Mouse (Mus musculus) cerebellum, adult 9-11 months (tissue): ENCODE data around the gene Lilr4b.
"Not testable (repeated sequence)": the region's sequence is repeated elsewhere in the genome, so short reads cannot be mapped to it uniquely, and the experiment has no call there.

ENCODE experiments used
- DNase-seq: peaks from one replicate; pipeline ENCODE4 v3.0.0; 2022

The Lilr4b gene

GRCm38 (mm10) chr10:51480397-51480796 lies at the start of gene Lilr4b, which contains the start of gene Gm49339:
Lilr4b (plus strand) TSS chr10:51480632.
Gm49339 (plus strand) TSS chr10:51480612.
- DNase-seq = not testable (repeated sequence)

GRCm38 (mm10) chr10:51432940-51433339 lies 47.5 kb upstream of the Lilr4b start:
- no peak for DNase-seq

- DNase-seq = no peak
Observed at GRCm38 (mm10) chr10:51435684-51436083, 44.7 kb upstream of the Lilr4b start.

- DNase-seq = no peak
Observed at GRCm38 (mm10) chr10:51451610-51452009, 28.8 kb upstream of the Lilr4b start.

- DNase-seq = no peak
Observed at GRCm38 (mm10) chr10:51453616-51454298, 26.7 kb upstream of the Lilr4b start.

- DNase-seq = no peak
Observed at GRCm38 (mm10) chr10:51454365-51454764, 26.1 kb upstream of the Lilr4b start.

GRCm38 (mm10) chr10:51455762-51456161 lies 24.7 kb upstream of the Lilr4b start:
- no peak for DNase-seq

- no peak for DNase-seq
Observed at GRCm38 (mm10) chr10:51456369-51456768, 24.1 kb upstream of the Lilr4b start.

- not testable (repeated sequence) for DNase-seq
Observed at GRCm38 (mm10) chr10:51463800-51464199, 16.6 kb upstream of the Lilr4b start.

- DNase-seq = not testable (repeated sequence)
Observed at GRCm38 (mm10) chr10:51490691-51491090, 10.3 kb downstream of the Lilr4b start, which contains the start of gene Lilrb4a. Lilrb4a (plus strand) TSS chr10:51490956.

GRCm38 (mm10) chr10:51520021-51520420 lies 39.6 kb downstream of the Lilr4b start:
- no peak for DNase-seq

- DNase-seq = no peak
Observed at GRCm38 (mm10) chr10:51521453-51521852, 41.0 kb downstream of the Lilr4b start.

- no peak for DNase-seq
Observed at GRCm38 (mm10) chr10:51526090-51526489, 45.7 kb downstream of the Lilr4b start.

- no peak for DNase-seq
Observed at GRCm38 (mm10) chr10:51526633-51527032, 46.2 kb downstream of the Lilr4b start.

GRCm38 (mm10) chr10:51528840-51529434 lies 48.5 kb downstream of the Lilr4b start:
- no peak for DNase-seq

- no peak for DNase-seq
Observed at GRCm38 (mm10) chr10:51529497-51529896, 49.1 kb downstream of the Lilr4b start.

GRCm38 (mm10) chr10:51530813-51531212 lies 50.4 kb downstream of the Lilr4b start:
- DNase-seq = no peak
